Mouse (Mus musculus): ENCODE results near the gene Cd9. TPM values are rescaled to one million over a fixed set of nuclear protein-coding genes. Genes with fewer than 3 reads are reported as not detected.

Cd9 gene
- polyA plus RNA-seq, 1 experiment from 2014 or later = 91.7 TPM

- no peak for ATAC-seq (replicated peaks; ENCODE audit: insufficient number of reproducible peaks, insufficient read depth, low FRiP score, low read depth)
- Histone ChIP-seq H3K4me1 (replicated peaks) (peaks cover 9% of the 10 kb centered on the region), H3K4me2 (no peak overlapping the region), H3K9me3 (replicated peaks) (no peaks in the 10 kb centered on the region), H3K36me3 (no peaks in the 10 kb centered on the region), H3K27ac (no peak overlapping the region), H3K4me3 (no peak overlapping the region), H3K27me3 (peaks cover 12% of the 10 kb centered on the region; the same call in 1 of the 2 replicates), H3K9ac (no peak overlapping the region)
- 71% methylated on average over 16 of the region's 16 CpGs for WGBS
Observed at GRCm38 (mm10) chr6:125420458-125421063, 74.0 kb downstream of the Cd9 start.

DNA sequence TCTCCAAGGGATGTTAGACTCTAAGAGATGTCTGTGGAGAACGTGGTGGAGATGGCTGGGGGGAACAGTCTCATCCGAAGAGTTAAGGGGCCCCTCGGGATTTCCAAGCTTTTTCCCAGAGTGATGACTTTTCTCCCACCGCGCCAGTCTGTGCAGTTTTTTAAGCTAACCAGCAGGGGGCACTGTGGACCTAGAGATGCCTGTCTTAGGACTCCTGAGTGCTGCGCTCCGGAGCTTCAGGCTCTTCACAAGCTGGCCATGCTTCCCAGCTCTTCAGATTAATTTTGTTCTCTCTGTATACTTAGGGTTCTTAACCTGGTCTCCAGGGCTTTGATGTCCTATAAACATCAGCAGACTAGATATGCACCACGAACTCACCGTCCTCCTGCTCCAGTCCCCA, 75.8 kb downstream of the Cd9 start:
- Histone ChIP-seq H3K4me2 (no peak overlapping the region), H3K9me3 (replicated peaks) (no peaks in the 10 kb centered on the region), H3K27ac (no peak overlapping the region), H3K9ac (no peak overlapping the region), H3K27me3 (peaks cover 7% of the 10 kb centered on the region; the same call in 1 of the 2 replicates), H3K4me1 (replicated peaks) (peaks cover 9% of the 10 kb centered on the region), H3K4me3 (no peak overlapping the region), H3K36me3 (no peaks in the 10 kb centered on the region)
- no peak for ATAC-seq (replicated peaks; ENCODE audit: insufficient number of reproducible peaks, insufficient read depth, low FRiP score, low read depth)
- 10% methylated on average over 9 of the region's 9 CpGs for WGBS

DNA sequence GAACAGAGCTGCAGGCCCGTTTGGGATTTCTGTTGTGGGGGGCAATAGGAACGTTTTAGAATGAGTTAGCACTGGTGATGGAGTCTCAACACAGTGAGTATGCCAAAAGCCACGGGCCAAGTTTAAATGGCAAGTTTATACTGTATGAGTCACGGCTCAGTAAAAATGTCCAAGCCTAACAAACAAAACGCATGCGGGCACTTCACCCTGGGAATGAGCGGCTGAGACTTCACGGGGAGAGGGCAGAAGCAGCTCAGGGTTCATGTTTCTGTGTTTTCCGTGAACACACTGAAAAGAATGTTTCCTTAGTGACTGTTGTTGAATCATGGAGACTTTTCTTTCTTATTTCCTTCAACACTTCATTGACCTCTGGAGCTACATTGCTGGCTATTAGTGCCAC, 81.3 kb downstream of the Cd9 start:
- Histone ChIP-seq H3K27me3 (peaks cover 4% of the 10 kb centered on the region; the same call in 1 of the 2 replicates), H3K4me3 (no peak overlapping the region), H3K4me2 (no peak overlapping the region), H3K9ac (no peak overlapping the region), H3K27ac (no peak overlapping the region), H3K4me1 (replicated peaks) (no peaks in the 10 kb centered on the region), H3K9me3 (replicated peaks) (no peaks in the 10 kb centered on the region), H3K36me3 (no peaks in the 10 kb centered on the region)
- 78% methylated on average over 9 of the region's 9 CpGs for WGBS
- ATAC-seq (replicated peaks; ENCODE audit: insufficient number of reproducible peaks, insufficient read depth, low FRiP score, low read depth) = no peak

DNA sequence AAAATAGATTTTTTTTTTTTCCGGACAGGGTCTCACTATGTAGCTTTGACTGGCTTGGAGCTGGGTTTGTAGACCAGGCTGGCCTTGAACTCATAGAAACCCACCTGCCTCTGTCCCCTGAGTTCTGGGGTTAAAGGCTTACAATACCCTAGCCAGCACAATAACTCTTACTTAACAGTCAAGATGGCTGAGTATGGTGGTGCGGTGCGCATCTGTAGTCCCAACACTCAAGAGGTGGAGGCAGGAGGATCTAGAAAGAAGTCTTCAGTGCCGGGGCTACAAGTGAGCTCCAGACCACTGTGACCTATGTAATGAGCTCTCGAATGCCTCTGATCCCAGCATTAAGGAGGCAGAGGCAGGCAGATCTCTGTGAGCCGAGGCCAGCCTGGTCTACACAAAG, 82.9 kb downstream of the Cd9 start:
- H3K9ac ChIP-seq = no peak overlapping the region
- H3K27me3 ChIP-seq = no peaks in the 10 kb centered on the region
- WGBS = 86% methylated on average over 6 of the region's 6 CpGs
- H3K4me3 ChIP-seq = no peak overlapping the region
- no peaks in the 10 kb centered on the region for H3K9me3 ChIP-seq (replicated peaks)
- no peaks in the 10 kb centered on the region for H3K36me3 ChIP-seq
- no peak for ATAC-seq (replicated peaks; ENCODE audit: insufficient number of reproducible peaks, insufficient read depth, low FRiP score, low read depth)
- H3K4me2 ChIP-seq = no peak overlapping the region
- no peaks in the 10 kb centered on the region for H3K4me1 ChIP-seq (replicated peaks)
- no peak overlapping the region for H3K27ac ChIP-seq

DNA sequence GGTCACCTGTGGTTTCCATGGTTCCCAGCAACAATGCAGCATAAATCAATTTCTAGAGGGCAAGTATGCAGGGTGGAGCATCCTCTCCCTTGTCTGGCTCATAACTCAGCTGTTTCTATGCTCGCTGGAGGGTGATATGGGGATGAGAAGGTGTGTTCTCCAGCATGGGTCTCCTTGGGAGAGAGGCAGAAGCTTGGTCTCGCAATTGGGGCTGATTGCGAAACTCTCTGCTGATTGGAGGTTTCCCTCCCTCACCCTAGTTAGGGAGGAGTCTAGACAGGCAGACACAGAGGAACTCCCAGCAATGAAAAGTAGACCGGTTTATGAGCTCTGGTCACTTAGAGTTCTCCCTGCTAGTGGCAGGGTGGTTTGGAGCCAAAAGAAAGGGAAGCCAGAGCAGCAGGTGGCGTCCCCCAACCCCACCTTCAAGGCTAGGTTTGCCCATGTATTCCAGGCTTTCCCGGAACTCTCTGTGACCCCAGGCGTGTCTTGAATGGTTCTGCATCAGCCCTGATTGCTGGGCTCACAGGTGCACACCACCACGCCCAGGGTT, 83.5 kb downstream of the Cd9 start:
- no peaks in the 10 kb centered on the region for H3K27me3 ChIP-seq
- no peak overlapping the region for H3K4me2 ChIP-seq
- no peak overlapping the region for H3K9ac ChIP-seq
- no peaks in the 10 kb centered on the region for H3K9me3 ChIP-seq (replicated peaks)
- ATAC-seq (replicated peaks; ENCODE audit: insufficient number of reproducible peaks, insufficient read depth, low FRiP score, low read depth) = no peak
- no peak overlapping the region for H3K4me3 ChIP-seq
- no peak overlapping the region for H3K27ac ChIP-seq
- H3K4me1 ChIP-seq (replicated peaks) = no peaks in the 10 kb centered on the region
- 53% methylated on average over 8 of the region's 8 CpGs for WGBS
- no peaks in the 10 kb centered on the region for H3K36me3 ChIP-seq

- H3K9me3 ChIP-seq (replicated peaks) = no peaks in the 10 kb centered on the region
- ATAC-seq (replicated peaks; ENCODE audit: insufficient number of reproducible peaks, insufficient read depth, low FRiP score, low read depth) = no peak
- H3K36me3 ChIP-seq = no peaks in the 10 kb centered on the region
- no peak overlapping the region for H3K4me3 ChIP-seq
- no peak overlapping the region for H3K4me2 ChIP-seq
- no peak overlapping the region for H3K27ac ChIP-seq
- H3K27me3 ChIP-seq = no peaks in the 10 kb centered on the region
- WGBS = 55% methylated on average over 11 of the region's 11 CpGs
- H3K4me1 ChIP-seq (replicated peaks) = no peaks in the 10 kb centered on the region
- H3K9ac ChIP-seq = no peak overlapping the region
Observed at GRCm38 (mm10) chr6:125410551-125410950, 84.0 kb downstream of the Cd9 start.

Other genes with a start within 250 kb of the Cd9 start
- gene Tuba3a, start 208.7 kb downstream of the Cd9 start, polyA plus RNA-seq (2015; fragmentation: Nextera tagmentation; extraction: Ambion mirVana) = 0.11 TPM in 1 of 2 replicates, not detected in the other
- gene Ltbr, start 180.9 kb downstream of the Cd9 start, polyA plus RNA-seq (2015; fragmentation: Nextera tagmentation; extraction: Ambion mirVana) = 37.8 and 48.4 TPM in 2 replicates
- gene Scnn1a, start 174.1 kb downstream of the Cd9 start, polyA plus RNA-seq (2015; fragmentation: Nextera tagmentation; extraction: Ambion mirVana) = 0.81 and 2.8 TPM in 2 replicates
- 42.8 and 56.4 TPM in 2 replicates for gene Tnfrsf1a, start 145.4 kb downstream of the Cd9 start, polyA plus RNA-seq (2015; fragmentation: Nextera tagmentation; extraction: Ambion mirVana)
- 0.05 and 0.37 TPM in 2 replicates for gene Plekhg6, start 114.0 kb downstream of the Cd9 start, polyA plus RNA-seq (2015; fragmentation: Nextera tagmentation; extraction: Ambion mirVana)
- 21.9 and 24.5 TPM in 2 replicates for gene Vwf, start 52.0 kb upstream of the Cd9 start, polyA plus RNA-seq (2015; fragmentation: Nextera tagmentation; extraction: Ambion mirVana)
- gene Ano2, start 195.6 kb upstream of the Cd9 start, polyA plus RNA-seq (2015; fragmentation: Nextera tagmentation; extraction: Ambion mirVana) = 0.06 and 0.29 TPM in 2 replicates

Measured in heart, embryonic 15.5 days (tissue).